Mouse (Mus musculus): ENCODE data around the gene Gm2a. TPM values are rescaled to one million over a fixed set of nuclear protein-coding genes. Genes with fewer than 3 reads are reported as not detected.

Gene Gm2a
- total RNA-seq, 1 experiment = 11.7 TPM

DNA sequence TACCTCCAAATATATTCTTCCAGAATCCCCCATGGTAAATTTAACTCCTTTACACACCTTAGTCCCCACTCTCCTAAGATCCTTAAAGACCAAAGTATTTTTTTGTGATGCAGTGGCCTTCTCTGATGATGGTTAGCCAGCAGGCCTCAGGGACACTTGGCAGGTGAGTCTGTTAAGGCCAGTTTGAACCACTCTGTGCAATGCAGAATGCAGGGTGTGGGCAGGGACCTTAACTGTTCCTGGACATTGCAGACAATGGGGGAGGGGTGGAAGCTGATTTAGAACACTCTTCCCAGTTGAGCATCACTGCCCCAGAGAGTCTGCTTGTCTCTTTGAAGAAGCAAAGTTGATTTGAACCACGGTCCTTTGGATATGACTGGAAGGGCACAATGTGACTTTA is 48.9 kb downstream of the Gm2a start:
- TF ChIP-seq ZC3H11A (IDR thresholded peaks at IDR 0.05; ENCODE audit: borderline replicate concordance, low read depth, low read length) (no peak), CHD2 (IDR thresholded peaks at IDR 0.05; ENCODE audit: low read depth, low read length) (no peak), MAFK (IDR thresholded peaks at IDR 0.05; ENCODE audit: insufficient read depth, low read depth, low read length) (no peak), HCFC1 (IDR thresholded peaks at IDR 0.05; ENCODE audit: borderline replicate concordance, insufficient read depth, low read length) (no peak), ZNF384 (IDR thresholded peaks at IDR 0.05; ENCODE audit: low read depth, low read length) (no peak)
- in situ Hi-C loops (cut with MboI; ENCODE audit: low sequenced_read_pairs in 2 of 2, unreplicated experiment in 2 of 2) = no loop called here

DNA sequence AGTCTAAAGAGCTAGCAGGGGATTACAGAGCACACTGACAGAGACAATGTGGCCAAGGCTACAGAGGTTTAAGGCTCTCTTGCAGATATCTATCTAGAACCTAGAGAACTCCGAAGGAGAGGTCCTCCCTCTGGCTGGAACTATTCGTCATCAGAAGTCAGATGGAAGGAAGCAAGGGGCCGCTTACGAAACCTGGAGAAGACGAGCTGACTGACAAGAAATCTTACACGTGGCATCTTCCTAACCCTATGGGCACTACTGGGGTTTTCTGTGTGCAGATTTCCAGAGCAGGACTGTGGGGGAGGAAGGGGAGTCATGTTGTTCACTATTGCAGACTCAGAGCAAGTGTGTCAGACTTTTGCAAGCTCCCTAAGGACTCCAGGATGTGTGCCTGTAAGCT is 49.5 kb downstream of the Gm2a start:
- DNase-seq (ENCODE audit: low read depth, low spot score) = no peak
- Histone ChIP-seq H3K36me3 (ENCODE audit: control insufficient read depth, insufficient read depth, low read length, poor library complexity, severe bottlenecking) (no peaks in the 10 kb centered on the region), H3K27ac (ENCODE audit: insufficient read depth, low read depth, low read length, poor library complexity, severe bottlenecking) (no peak overlapping the region), H3K4me3 (ENCODE audit: insufficient read depth in 1 of 2, low read depth in 1 of 2, low read length in 2 of 2, poor library complexity in 1 of 2, severe bottlenecking in 1 of 2) (no peak overlapping the region), H3K4me1 (ENCODE audit: control insufficient read depth in 2 of 2, insufficient read depth in 2 of 2, low read length in 2 of 2, poor library complexity in 1 of 2) (peaks cover 3 to 8% of the 10 kb centered on the region in 2 experiments; a peak in 2 of 4 replicates), H3K9me3 (ENCODE audit: control insufficient read depth, insufficient read depth, low read depth, low read length) (no peaks in the 10 kb centered on the region), H3K9ac (ENCODE audit: insufficient read depth, low read depth, low read length, poor library complexity, severe bottlenecking) (no peak overlapping the region)
- no peak for TF ChIP-seq ZC3H11A (IDR thresholded peaks at IDR 0.05; ENCODE audit: borderline replicate concordance, low read depth, low read length)
- no peak for TF ChIP-seq MAFK (IDR thresholded peaks at IDR 0.05; ENCODE audit: insufficient read depth, low read depth, low read length)
- TF ChIP-seq ZNF384 (IDR thresholded peaks at IDR 0.05; ENCODE audit: low read depth, low read length) = no peak
- no peak for TF ChIP-seq CHD2 (IDR thresholded peaks at IDR 0.05; ENCODE audit: low read depth, low read length)
- no peak for TF ChIP-seq HCFC1 (IDR thresholded peaks at IDR 0.05; ENCODE audit: borderline replicate concordance, insufficient read depth, low read length)
- in situ Hi-C loops (cut with MboI; ENCODE audit: low sequenced_read_pairs in 2 of 2, unreplicated experiment in 2 of 2) = no loop called here

More for the DNA sequence above, 48.9 kb downstream of the Gm2a start:
- H3K4me1 ChIP-seq (ENCODE audit: control insufficient read depth in 2 of 2, insufficient read depth in 2 of 2, low read length in 2 of 2, poor library complexity in 1 of 2) = peaks cover 3 to 8% of the 10 kb centered on the region in 2 experiments; a peak in 2 of 4 replicates
- H3K36me3 ChIP-seq (ENCODE audit: control insufficient read depth, insufficient read depth, low read length, poor library complexity, severe bottlenecking) = no peaks in the 10 kb centered on the region
- H3K9ac ChIP-seq (ENCODE audit: insufficient read depth, low read depth, low read length, poor library complexity, severe bottlenecking) = no peak overlapping the region
- no peak overlapping the region for H3K27ac ChIP-seq (ENCODE audit: insufficient read depth, low read depth, low read length, poor library complexity, severe bottlenecking)
- DNase-seq (ENCODE audit: low read depth, low spot score) = no peak
- no peak overlapping the region for H3K4me3 ChIP-seq (ENCODE audit: insufficient read depth in 1 of 2, low read depth in 1 of 2, low read length in 2 of 2, poor library complexity in 1 of 2, severe bottlenecking in 1 of 2)
- no peaks in the 10 kb centered on the region for H3K9me3 ChIP-seq (ENCODE audit: control insufficient read depth, insufficient read depth, low read depth, low read length)

DNA sequence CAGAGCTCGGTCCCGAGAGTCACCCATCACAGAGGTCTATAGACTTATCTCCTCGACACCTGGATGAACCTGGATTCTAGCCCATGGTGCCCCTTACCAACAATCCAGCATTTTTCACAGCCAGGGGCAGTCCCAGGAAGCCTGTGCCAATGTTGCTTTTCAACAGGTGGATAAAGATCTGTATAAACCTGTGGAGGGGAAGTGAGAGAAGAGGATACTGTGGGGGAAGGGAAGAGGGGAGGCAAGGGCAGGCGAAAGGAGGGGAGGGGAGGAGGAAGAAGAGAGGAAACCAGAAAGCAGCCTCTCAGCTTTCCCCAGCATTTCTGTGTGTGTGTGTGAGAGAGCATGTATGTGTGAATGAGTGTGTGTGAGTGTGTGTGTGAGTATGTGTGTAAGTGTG is 50.5 kb downstream of the Gm2a start:
- in situ Hi-C loops (cut with MboI; ENCODE audit: low sequenced_read_pairs in 2 of 2, unreplicated experiment in 2 of 2) = no loop called here
- Histone ChIP-seq H3K9me3 (ENCODE audit: control insufficient read depth, insufficient read depth, low read depth, low read length) (no peaks in the 10 kb centered on the region), H3K36me3 (ENCODE audit: control insufficient read depth, insufficient read depth, low read length, poor library complexity, severe bottlenecking) (no peaks in the 10 kb centered on the region), H3K9ac (ENCODE audit: insufficient read depth, low read depth, low read length, poor library complexity, severe bottlenecking) (no peak overlapping the region), H3K4me1 (ENCODE audit: control insufficient read depth in 2 of 2, insufficient read depth in 2 of 2, low read length in 2 of 2, poor library complexity in 1 of 2) (peaks cover 3 to 5% of the 10 kb centered on the region in 2 experiments; a peak in 2 of 4 replicates), H3K27ac (ENCODE audit: insufficient read depth, low read depth, low read length, poor library complexity, severe bottlenecking) (no peak overlapping the region), H3K4me3 (ENCODE audit: insufficient read depth in 1 of 2, low read depth in 1 of 2, low read length in 2 of 2, poor library complexity in 1 of 2, severe bottlenecking in 1 of 2) (no peak overlapping the region)
- no peak for DNase-seq (ENCODE audit: low read depth, low spot score)
- TF ChIP-seq CHD2 (IDR thresholded peaks at IDR 0.05; ENCODE audit: low read depth, low read length) = no peak
- no peak for TF ChIP-seq MAFK (IDR thresholded peaks at IDR 0.05; ENCODE audit: insufficient read depth, low read depth, low read length)
- TF ChIP-seq ZC3H11A (IDR thresholded peaks at IDR 0.05; ENCODE audit: borderline replicate concordance, low read depth, low read length) = no peak
- no peak for TF ChIP-seq HCFC1 (IDR thresholded peaks at IDR 0.05; ENCODE audit: borderline replicate concordance, insufficient read depth, low read length)

DNA sequence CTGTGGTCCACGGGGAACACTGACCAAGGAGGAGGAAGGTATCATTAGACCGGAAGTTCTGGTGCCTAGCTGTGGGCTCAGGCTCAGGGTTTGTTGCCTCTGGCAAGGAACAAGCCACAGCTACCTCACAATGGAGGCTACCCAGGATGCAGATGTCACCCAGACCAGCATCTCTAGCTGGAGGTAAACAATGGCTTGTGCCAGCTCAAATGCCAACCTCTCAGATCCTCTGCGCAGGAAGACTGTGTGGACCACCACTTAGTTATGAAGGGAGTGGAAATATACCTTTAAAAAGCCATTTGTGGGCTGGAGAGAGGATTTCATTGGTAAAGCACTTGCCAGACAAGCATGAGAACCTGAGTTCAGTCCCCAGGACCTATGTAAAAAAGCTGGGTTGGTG is 53.7 kb downstream of the Gm2a start, which contains the start of gene Slc36a3:
Gene Slc36a3, minus strand, starts transcription at position 101 of the 400 bp plus-strand sequence.
- Histone ChIP-seq H3K9me3 (ENCODE audit: control insufficient read depth, insufficient read depth, low read depth, low read length) (no peaks in the 10 kb centered on the region), H3K9ac (ENCODE audit: insufficient read depth, low read depth, low read length, poor library complexity, severe bottlenecking) (no peak within 1 kb of the TSS), H3K4me1 (ENCODE audit: control insufficient read depth in 2 of 2, insufficient read depth in 2 of 2, low read length in 2 of 2, poor library complexity in 1 of 2) (peaks cover 3 to 5% of the 10 kb centered on the region in 2 experiments; a peak in 2 of 4 replicates), H3K27ac (ENCODE audit: insufficient read depth, low read depth, low read length, poor library complexity, severe bottlenecking) (no peak within 1 kb of the TSS), H3K36me3 (ENCODE audit: control insufficient read depth, insufficient read depth, low read length, poor library complexity, severe bottlenecking) (no peaks in the 10 kb centered on the region), H3K4me3 (ENCODE audit: insufficient read depth in 1 of 2, low read depth in 1 of 2, low read length in 2 of 2, poor library complexity in 1 of 2, severe bottlenecking in 1 of 2) (no peak within 1 kb of the TSS)
- TF ChIP-seq ZC3H11A (IDR thresholded peaks at IDR 0.05; ENCODE audit: borderline replicate concordance, low read depth, low read length) = no peak
- no peak for TF ChIP-seq CHD2 (IDR thresholded peaks at IDR 0.05; ENCODE audit: low read depth, low read length)
- no peak for TF ChIP-seq ZNF384 (IDR thresholded peaks at IDR 0.05; ENCODE audit: low read depth, low read length)
- no peak for TF ChIP-seq MAFK (IDR thresholded peaks at IDR 0.05; ENCODE audit: insufficient read depth, low read depth, low read length)
- no peak for TF ChIP-seq HCFC1 (IDR thresholded peaks at IDR 0.05; ENCODE audit: borderline replicate concordance, insufficient read depth, low read length)
- no peak for DNase-seq (ENCODE audit: low read depth, low spot score)
- in situ Hi-C loops (cut with MboI; ENCODE audit: low sequenced_read_pairs in 2 of 2, unreplicated experiment in 2 of 2) = no loop called here
